Mouse (Mus musculus) spleen, postnatal 0 days (tissue): ENCODE results near the gene Fbxo33. TPM values are rescaled to one million over a fixed set of nuclear protein-coding genes. Genes with fewer than 3 reads are reported as not detected.

Experiments
- polyA plus RNA-seq: library from polyadenylated mRNA; unstranded; fragments of >200 nt; fragmentation: Nextera tagmentation; extraction: Ambion mirVana; gene quantifications from 2 replicates; pipeline ENCODE4 v1.2.1, GENCODE M21; 2015

Gene Fbxo33
- polyA plus RNA-seq = 15.2 and 17.2 TPM in 2 replicates

DNA sequence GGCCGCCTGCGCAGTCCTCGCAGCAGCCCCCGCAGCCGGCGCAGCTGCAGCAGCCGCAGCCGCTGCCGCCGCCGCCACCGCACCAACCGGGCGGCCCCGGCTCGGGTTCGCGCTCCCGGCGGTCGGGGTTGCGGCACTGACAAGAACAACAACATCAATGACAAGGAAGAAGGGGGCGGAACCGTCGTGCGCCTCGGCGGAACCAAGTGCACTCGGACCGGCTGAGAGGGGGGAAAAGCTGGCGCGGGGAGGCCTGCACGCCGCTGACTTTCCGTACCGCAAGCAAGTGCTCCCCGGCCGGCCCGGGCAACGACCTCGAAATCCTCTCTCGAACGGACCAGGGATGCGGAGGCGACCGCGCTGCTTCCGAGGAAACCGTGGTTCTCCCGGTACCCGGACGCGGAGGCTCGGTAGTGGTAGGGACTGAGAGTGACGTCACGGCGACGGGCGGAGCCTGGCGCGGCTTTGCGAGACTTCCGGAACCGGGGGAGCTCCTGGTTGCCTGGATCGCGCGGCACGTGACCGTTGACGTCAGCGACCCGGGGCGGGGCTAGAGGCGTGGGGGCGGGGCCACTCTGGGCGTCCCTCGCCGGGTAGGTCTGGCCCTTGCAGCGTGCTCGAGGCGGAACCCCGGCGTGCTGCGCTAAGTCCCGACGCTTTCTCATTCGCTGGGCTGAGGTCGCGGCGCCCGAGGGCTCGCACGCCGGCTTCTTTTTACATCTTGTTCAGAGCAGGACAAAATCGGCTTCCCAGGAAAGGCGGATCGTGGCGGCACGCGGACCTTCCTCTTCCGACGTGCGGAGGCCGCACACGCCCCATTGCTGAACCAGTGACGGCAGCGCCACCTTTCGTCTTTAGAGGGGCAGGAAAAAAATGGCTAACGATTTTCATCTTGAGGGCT is at the start of gene Fbxo33:
Fbxo33 (minus strand) TSS at position 401 of the 901 bp plus-strand sequence.

Other genes starting within 250 kb of the Fbxo33 start
- gene Sec23a, start 207.7 kb downstream of the Fbxo33 start, polyA plus RNA-seq = 14.4 and 18.3 TPM in 2 replicates
- gene Gemin2, start 206.3 kb downstream of the Fbxo33 start, polyA plus RNA-seq = 23.3 and 24.1 TPM in 2 replicates
- 68.7 and 69.6 TPM in 2 replicates for gene Trappc6b, start 158.3 kb downstream of the Fbxo33 start, polyA plus RNA-seq
- 57.3 and 60.3 TPM in 2 replicates for gene Pnn, start 152.8 kb downstream of the Fbxo33 start, polyA plus RNA-seq
- gene Mia2, start 123.9 kb downstream of the Fbxo33 start, polyA plus RNA-seq = 47.8 and 52.3 TPM in 2 replicates